Mouse (Mus musculus) heart, embryonic 16.5 days (tissue): ENCODE data around the gene Serpini1. TPM values are rescaled to one million over a fixed set of nuclear protein-coding genes. Genes with fewer than 3 reads are reported as not detected.

Experiments
- ATAC-seq: fragments of 200-750 bp; cut with Nextera tagmentation; replicated peaks from 2 replicates; pipeline ENCODE4 v1.8.0; 2017; ENCODE audit warnings: moderate number of reproducible peaks; ENCODE audit not compliant: insufficient read depth, low FRiP score; ENCODE audit errors: extremely low read depth
- H3K27ac ChIP-seq: fragments of 300-500 bp; sonication (generic); 2 replicates; pipeline ENCODE4 v1.5.1; 2014; ENCODE audit warnings: mild to moderate bottlenecking, low read length, control low read depth, moderate library complexity
- H3K27me3 ChIP-seq: fragments of 300-500 bp; sonication (generic); 2 replicates; pipeline ENCODE4 v1.6.1; 2014; ENCODE audit warnings: low read length, mixed read lengths; ENCODE audit not compliant: control insufficient read depth, insufficient read depth
- H3K36me3 ChIP-seq: fragments of 300-500 bp; sonication (generic); 2 replicates; pipeline ENCODE4 v1.6.1; 2014; ENCODE audit not compliant: control insufficient read depth, insufficient read depth
- H3K4me1 ChIP-seq: fragments of 300-500 bp; sonication (generic); 2 replicates; pipeline ENCODE4 v1.6.1; 2014; ENCODE audit warnings: low read length, mixed read lengths; ENCODE audit not compliant: control insufficient read depth, insufficient read depth
- H3K4me2 ChIP-seq: fragments of 300-500 bp; sonication (generic); 2 replicates; pipeline ENCODE4 v1.6.1; 2014; ENCODE audit warnings: low read depth, mild to moderate bottlenecking, control low read depth, low read length
- H3K4me3 ChIP-seq: fragments of 300-500 bp; sonication (generic); 2 replicates; pipeline ENCODE4 v1.5.1; 2014; ENCODE audit warnings: mild to moderate bottlenecking, control low read depth, low read length
- H3K9ac ChIP-seq: fragments of 300-500 bp; sonication (generic); 2 replicates; pipeline ENCODE4 v1.6.1; 2014; ENCODE audit warnings: low read length, control low read depth
- H3K9me3 ChIP-seq: fragments of 300-500 bp; sonication (generic); replicated peaks from 2 replicates; pipeline ENCODE4 v1.6.1; 2016; ENCODE audit warnings: low read length; ENCODE audit not compliant: control insufficient read depth
- WGBS: fragments of 180-500 bp; shearing (Covaris S2); extraction: QIAGEN DNeasy Blood & Tissue Kit; methylation state at CpG from one replicate; pipeline ENCODE4 v1.1.7; 2014; 5-methylcytosine and 5-hydroxymethylcytosine counted together
- polyA plus RNA-seq: library from polyadenylated mRNA; unstranded; fragments of >200 nt; fragmentation: Nextera tagmentation; extraction: Ambion mirVana; gene quantifications from 2 replicates; pipeline ENCODE4 v1.2.1, GENCODE M21; 2015

Gene Serpini1
- polyA plus RNA-seq = 3.5 and 3.9 TPM in 2 replicates

- Histone ChIP-seq H3K27ac (peak within 1 kb of the TSS; percentile 77), H3K4me1 (peaks cover 8% of the 10 kb centered on the region), H3K9me3 (no peaks in the 10 kb centered on the region), H3K4me3 (peak within 1 kb of the TSS; percentile 95), H3K27me3 (no peaks in the 10 kb centered on the region), H3K9ac (peak within 1 kb of the TSS; percentile 94), H3K36me3 (no peaks in the 10 kb centered on the region), H3K4me2 (peak within 1 kb of the TSS; percentile 71)
- under 1% methylated on average over 19 of the region's 19 CpGs for WGBS
- peak; percentile 92 for ATAC-seq
These were observed at the start of gene Serpini1 for GRCm38 (mm10) chr3:75557292-75557691. Gene Serpini1 (plus strand): TSS chr3:75557547.

DNA sequence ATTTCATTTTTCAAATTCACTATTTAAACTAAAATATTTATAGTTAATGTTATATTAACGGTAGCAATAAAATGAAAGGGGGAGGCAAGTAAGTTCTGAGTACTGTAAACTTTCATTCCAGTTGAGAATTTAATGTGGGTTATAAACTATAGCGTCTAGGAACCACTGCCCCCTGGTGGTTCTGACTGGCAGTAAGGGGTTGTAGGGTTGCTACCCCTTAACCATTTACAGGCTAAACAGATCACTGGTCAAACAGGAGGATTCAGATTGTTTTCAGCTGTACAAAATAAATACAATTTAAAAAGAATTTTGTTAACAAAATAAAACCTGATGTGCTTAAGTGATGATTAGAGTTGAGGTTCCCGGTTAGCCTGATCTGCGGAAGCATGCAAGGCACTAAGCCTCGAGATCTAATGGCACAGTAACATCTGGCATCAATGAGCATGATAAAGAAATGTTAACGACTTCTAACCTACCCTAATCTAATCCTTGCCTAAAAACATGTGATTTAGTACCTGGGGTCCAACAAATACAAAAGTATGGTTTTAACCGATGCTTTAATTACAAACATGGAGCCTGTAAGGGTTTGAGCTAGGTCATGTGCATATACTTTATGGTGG lies 39.6 kb upstream of the Serpini1 start:
- no peak for ATAC-seq
- H3K9ac ChIP-seq = no peak overlapping the region
- H3K4me2 ChIP-seq = no peak overlapping the region
- H3K27ac ChIP-seq = no peak overlapping the region
- H3K36me3 ChIP-seq = peaks cover 13% of the 10 kb centered on the region
- H3K27me3 ChIP-seq = no peaks in the 10 kb centered on the region
- H3K4me3 ChIP-seq = no peak overlapping the region
- no peaks in the 10 kb centered on the region for H3K4me1 ChIP-seq
- WGBS = 74% methylated on average over 7 of the region's 7 CpGs
- no peaks in the 10 kb centered on the region for H3K9me3 ChIP-seq

DNA sequence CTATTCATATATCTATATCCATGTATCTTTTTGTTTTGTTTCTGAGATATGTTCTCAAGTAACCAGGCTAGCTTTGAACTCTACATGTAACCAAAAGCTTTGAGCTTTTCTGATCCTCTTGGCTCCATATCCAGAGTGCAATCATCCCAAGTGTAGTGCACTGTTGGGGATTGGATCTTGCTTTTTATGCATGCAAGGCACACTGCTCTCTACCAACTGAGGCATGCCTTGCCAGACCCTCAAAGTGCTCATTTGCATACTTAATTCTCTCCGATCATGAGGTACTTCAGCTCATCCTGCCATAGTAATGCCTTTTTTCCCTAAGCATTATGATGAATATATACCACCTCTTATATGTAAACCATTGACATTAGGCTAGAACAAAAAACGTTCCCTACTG lies 36.0 kb upstream of the Serpini1 start:
- no peaks in the 10 kb centered on the region for H3K27me3 ChIP-seq
- peaks cover 15% of the 10 kb centered on the region for H3K36me3 ChIP-seq
- no peak overlapping the region for H3K27ac ChIP-seq
- no peaks in the 10 kb centered on the region for H3K9me3 ChIP-seq
- H3K4me3 ChIP-seq = no peak overlapping the region
- H3K4me1 ChIP-seq = no peaks in the 10 kb centered on the region
- ATAC-seq = no peak
- no peak overlapping the region for H3K9ac ChIP-seq
- H3K4me2 ChIP-seq = no peak overlapping the region
- WGBS = 74% methylated on average over 2 of the region's 2 CpGs

DNA sequence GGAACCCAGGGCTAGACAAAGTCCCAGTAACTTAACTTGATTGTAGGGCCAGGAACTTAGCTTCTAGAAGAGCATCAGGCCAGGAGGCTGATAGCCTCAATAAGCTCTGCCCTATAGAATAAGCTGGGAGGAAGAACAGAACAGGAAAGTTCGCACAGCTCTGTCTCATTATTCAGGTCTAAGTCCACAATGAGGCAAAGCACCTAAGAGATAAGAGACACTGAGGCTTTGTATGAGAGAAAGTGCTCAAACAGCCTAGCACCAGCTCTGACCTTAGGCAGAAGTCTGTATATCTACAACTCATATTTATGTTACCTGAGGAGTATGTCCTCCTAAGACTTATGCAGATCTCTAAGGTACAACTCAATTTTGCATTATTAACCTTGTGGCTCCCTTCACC lies 34.8 kb upstream of the Serpini1 start:
- H3K4me3 ChIP-seq = no peak overlapping the region
- H3K4me1 ChIP-seq = no peaks in the 10 kb centered on the region
- H3K9ac ChIP-seq = no peak overlapping the region
- ATAC-seq = no peak
- no peak overlapping the region for H3K4me2 ChIP-seq
- no peak overlapping the region for H3K27ac ChIP-seq
- 68% methylated on average over 1 of the region's 1 CpGs for WGBS
- H3K27me3 ChIP-seq = no peaks in the 10 kb centered on the region
- no peaks in the 10 kb centered on the region for H3K9me3 ChIP-seq
- H3K36me3 ChIP-seq = peaks cover 22% of the 10 kb centered on the region

DNA sequence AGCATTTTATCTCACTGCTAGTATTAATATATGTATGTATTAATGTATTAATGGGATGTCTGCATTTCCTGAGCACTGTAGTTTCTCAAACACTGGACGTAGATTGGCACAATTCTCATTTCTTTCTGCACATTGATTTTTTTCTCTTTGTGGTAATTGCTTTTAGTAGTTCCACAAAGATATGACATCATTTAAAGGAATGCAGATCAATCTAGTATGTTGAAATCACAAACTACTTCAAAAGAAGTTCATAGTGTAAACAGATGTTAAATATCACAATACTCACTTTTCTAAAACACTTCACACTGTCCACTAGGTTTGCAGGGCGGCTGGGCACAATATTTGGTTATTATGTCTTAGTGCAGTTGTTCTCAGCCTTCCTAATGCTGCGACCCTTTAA lies 26.3 kb upstream of the Serpini1 start:
- WGBS = 84% methylated on average over 3 of the region's 3 CpGs
- Histone ChIP-seq H3K4me2 (no peak overlapping the region), H3K36me3 (peaks cover 10% of the 10 kb centered on the region), H3K27me3 (no peaks in the 10 kb centered on the region), H3K4me3 (no peak overlapping the region), H3K27ac (no peak overlapping the region), H3K4me1 (no peaks in the 10 kb centered on the region), H3K9me3 (no peaks in the 10 kb centered on the region), H3K9ac (no peak overlapping the region)
- no peak for ATAC-seq

DNA sequence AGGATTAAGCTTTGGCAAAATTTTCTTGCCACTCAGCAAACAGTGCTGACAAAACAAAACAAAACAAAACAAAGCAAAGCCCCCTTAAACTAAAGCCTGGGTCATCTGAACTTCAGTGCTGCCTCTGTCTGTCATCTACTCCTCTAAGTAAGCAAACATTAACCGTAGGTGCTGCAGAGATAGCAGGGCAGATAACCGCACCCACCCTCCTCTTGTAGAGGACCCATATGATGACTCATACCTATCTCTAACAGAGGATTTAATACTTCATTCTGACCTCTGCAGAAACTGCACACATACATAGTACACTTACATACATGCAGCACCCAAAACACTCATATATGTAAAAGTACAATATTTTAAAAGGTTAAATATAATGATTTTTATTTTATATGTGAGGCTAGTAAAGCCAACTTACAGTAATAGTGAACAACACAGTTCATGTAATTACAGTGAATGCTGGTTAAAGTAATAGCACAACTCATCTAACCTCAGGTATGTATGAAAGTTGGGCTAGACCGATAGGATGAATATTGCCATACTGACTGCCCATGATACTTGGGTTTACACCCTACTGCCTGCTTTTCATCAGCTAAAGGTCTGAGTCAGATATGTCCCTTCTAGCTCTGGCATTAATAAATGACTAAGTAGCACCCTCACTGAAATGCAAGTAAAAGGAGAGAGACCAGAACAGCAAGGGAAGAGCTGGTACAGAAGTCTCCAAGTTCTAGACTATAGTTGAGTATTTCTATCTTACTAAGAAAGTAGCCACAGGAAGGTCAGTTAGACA lies 23.1 kb upstream of the Serpini1 start:
- no peak for ATAC-seq
- Histone ChIP-seq H3K4me1 (no peaks in the 10 kb centered on the region), H3K27me3 (no peaks in the 10 kb centered on the region), H3K4me2 (no peak overlapping the region), H3K36me3 (peaks cover 5% of the 10 kb centered on the region; the same call in 1 of the 2 replicates), H3K9ac (no peak overlapping the region), H3K9me3 (no peaks in the 10 kb centered on the region), H3K27ac (no peak overlapping the region), H3K4me3 (no peak overlapping the region)
- 54% methylated on average over 3 of the region's 3 CpGs for WGBS

DNA sequence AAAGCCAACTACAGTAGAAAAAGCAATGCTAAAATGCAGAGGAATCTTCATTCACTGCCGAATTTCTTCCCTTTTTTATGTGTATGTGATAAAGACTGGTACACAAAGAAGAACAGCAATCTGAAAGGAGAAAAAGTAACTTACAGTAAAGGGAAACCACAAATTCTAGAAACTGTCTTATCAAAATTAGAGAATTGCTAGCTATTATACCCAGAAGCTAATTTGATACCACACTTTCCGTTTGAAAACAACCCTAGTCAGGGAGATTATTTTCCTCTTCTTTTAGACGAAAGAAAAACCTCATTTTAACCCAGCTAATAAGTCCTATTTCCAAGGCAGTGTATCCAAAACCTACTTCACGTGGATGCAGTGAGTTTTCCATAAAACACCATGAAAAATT lies 16.1 kb upstream of the Serpini1 start:
- H3K9me3 ChIP-seq = no peaks in the 10 kb centered on the region
- no peak for ATAC-seq
- no peak overlapping the region for H3K4me2 ChIP-seq
- no peak overlapping the region for H3K4me3 ChIP-seq
- H3K9ac ChIP-seq = no peak overlapping the region
- 83% methylated on average over 4 of the region's 4 CpGs for WGBS
- peaks cover 10% of the 10 kb centered on the region; the same call in 1 of the 2 replicates for H3K4me1 ChIP-seq
- H3K27ac ChIP-seq = no peak overlapping the region
- H3K27me3 ChIP-seq = no peaks in the 10 kb centered on the region
- peaks cover 5% of the 10 kb centered on the region; the same call in 1 of the 2 replicates for H3K36me3 ChIP-seq

GRCm38 (mm10) chr3:75542852-75543251 lies 14.5 kb upstream of the Serpini1 start:
- WGBS = 49% methylated on average over 3 of the region's 3 CpGs
- no peak overlapping the region for H3K9ac ChIP-seq
- H3K27me3 ChIP-seq = no peaks in the 10 kb centered on the region
- peak; percentile 52; the same call in 1 of the 2 replicates for ATAC-seq
- H3K36me3 ChIP-seq = 0 out of 2 replicates have a peak, but pooled peaks cover 2% of the 10 kb centered on the region
- H3K4me2 ChIP-seq = no peak overlapping the region
- no peaks in the 10 kb centered on the region for H3K9me3 ChIP-seq
- H3K27ac ChIP-seq = no peak overlapping the region; the same call in 1 of the 2 replicates
- peaks cover 13% of the 10 kb centered on the region for H3K4me1 ChIP-seq
- H3K4me3 ChIP-seq = no peak overlapping the region

DNA sequence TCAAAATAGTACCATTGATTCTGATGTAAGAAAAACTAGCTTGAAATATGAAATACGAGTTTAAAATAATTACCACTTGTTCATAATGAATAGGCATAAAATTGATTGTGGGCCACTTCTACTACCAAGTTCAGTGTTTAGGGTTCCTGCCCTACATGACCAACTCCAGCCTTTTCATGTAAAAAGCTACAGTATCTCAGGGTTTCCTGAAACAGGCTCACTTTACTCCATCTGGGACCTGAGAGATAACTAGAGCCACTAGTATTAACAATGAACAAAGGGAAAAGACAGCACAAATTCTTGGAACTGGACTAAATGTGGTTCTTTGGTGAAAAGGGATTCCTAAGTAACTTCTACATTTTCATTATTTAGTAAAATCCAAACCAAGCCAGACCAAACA lies 13.1 kb upstream of the Serpini1 start:
- no peak overlapping the region for H3K4me3 ChIP-seq
- no peaks in the 10 kb centered on the region for H3K27me3 ChIP-seq
- H3K9me3 ChIP-seq = no peaks in the 10 kb centered on the region
- peaks cover 16% of the 10 kb centered on the region for H3K4me1 ChIP-seq
- H3K36me3 ChIP-seq = no peaks in the 10 kb centered on the region
- no peak overlapping the region for H3K4me2 ChIP-seq
- H3K9ac ChIP-seq = no peak overlapping the region
- WGBS = 90% methylated on average over 1 of the region's 1 CpGs
- ATAC-seq = no peak
- no peak overlapping the region for H3K27ac ChIP-seq
